Mouse (Mus musculus): ENCODE data around the gene Gnb1l. TPM values are rescaled to one million over a fixed set of nuclear protein-coding genes. Genes with fewer than 3 reads are reported as not detected.

Gnb1l gene
- polyA plus RNA-seq, 1 experiment, result 12.4 TPM

DNA sequence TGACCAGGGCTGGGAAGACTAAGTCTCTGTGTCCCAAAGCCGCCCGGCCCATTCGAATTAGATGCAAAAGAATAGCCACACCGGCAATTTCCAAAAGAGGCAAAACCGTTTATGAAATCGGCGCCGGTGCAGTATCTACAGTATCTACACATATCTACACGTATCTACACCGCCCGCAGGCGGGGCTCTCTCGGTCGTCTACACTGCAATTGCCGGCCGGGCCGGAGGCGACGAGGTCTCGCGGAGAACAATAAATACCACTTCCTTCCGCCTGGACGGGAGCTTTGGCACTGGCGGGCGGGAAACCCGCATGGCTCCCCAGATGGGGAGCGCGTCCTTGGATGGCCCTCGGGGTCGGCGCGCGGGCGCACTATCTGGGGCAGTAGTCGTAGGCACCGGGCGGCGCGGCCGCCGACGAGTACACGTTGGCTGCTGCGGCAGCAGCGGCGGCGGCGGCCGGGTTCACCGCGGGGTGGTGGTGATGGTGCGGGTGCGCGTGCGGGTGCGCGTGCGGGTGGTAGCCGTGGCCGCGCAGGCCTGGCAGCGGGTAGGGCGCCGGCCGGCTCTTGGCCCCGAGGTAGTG lies 83.2 kb downstream of the Gnb1l start:
- TF ChIP-seq POLR2A (IDR thresholded peaks at IDR 0.05; ENCODE audit: borderline replicate concordance, extremely low read depth, insufficient read depth, insufficient read length, poor library complexity, severe bottlenecking), result no peak
- no peak for TF ChIP-seq CTCF (IDR thresholded peaks at IDR 0.05; ENCODE audit: borderline replicate concordance, extremely low read depth, insufficient read depth, insufficient read length)
- DNase-seq (ENCODE audit: low read depth), result no peak

- DNase-seq (ENCODE audit: low read depth), result no peak
Measured at GRCm38 (mm10) chr16:18582426-18583148, 84.1 kb downstream of the Gnb1l start.

DNA sequence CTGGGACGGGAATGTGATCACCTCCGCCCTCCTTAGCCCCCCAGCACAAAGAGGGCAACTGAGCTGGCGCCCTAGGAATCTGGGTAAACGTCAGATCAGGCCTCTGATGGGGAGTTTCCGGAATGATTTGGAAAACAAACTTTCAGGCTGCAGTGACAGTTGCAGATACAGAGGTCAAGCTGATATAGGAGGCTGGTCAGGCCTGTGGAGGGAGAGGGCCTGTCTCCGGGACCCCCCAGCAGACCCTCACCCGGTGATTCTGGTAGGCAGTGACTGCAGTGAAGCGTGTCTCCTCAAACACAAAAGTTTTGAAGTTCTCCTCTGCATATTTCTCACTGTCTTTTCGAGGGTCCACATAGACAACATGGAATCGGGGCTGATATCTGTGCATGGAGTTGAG lies 84.7 kb downstream of the Gnb1l start:
- TF ChIP-seq CTCF (IDR thresholded peaks at IDR 0.05; ENCODE audit: borderline replicate concordance, extremely low read depth, insufficient read depth, insufficient read length), result no peak
- no peak for TF ChIP-seq POLR2A (IDR thresholded peaks at IDR 0.05; ENCODE audit: borderline replicate concordance, extremely low read depth, insufficient read depth, insufficient read length, poor library complexity, severe bottlenecking)

More at GRCm38 (mm10) chr16:18582426-18583148, 84.1 kb downstream of the Gnb1l start:
- no peak for TF ChIP-seq POLR2A (IDR thresholded peaks at IDR 0.05; ENCODE audit: borderline replicate concordance, extremely low read depth, insufficient read depth, insufficient read length, poor library complexity, severe bottlenecking)
- TF ChIP-seq CTCF (IDR thresholded peaks at IDR 0.05; ENCODE audit: borderline replicate concordance, extremely low read depth, insufficient read depth, insufficient read length), result no peak

DNA sequence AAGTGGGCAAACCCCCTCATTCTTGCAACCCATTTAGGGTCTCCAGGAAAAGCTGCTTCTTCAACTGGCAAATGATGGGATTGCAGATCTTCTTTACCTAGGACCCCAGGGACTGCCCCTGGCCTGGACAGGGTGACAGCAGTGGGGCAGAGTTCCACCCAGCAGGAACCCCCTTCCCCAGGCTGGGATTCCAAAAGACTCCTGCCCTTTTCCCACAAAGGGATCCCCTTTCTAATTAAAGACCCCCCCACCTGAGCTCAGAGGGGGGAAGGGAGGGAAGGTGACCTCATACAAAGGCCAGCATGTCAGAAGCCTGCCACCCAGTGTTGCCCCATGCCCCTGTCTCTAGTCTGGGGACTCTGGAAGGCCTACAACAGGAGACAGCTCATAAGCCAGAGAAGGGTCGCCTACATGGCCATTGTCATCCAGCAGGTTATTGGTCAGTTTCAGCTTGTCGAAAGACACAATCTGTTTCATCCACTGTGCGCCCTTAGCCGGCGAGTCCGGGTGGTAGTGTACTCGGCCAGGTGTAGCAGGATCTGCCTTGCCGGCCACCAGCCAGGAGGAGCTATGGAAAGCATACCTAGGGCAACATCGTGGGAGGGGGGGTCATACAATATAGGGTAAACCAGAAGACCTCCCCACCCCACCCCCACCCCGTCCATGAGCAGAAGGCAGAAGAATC lies 85.3 kb downstream of the Gnb1l start:
- no peak for DNase-seq (ENCODE audit: low read depth)
- TF ChIP-seq POLR2A (IDR thresholded peaks at IDR 0.05; ENCODE audit: borderline replicate concordance, extremely low read depth, insufficient read depth, insufficient read length, poor library complexity, severe bottlenecking) (no peak), CTCF (IDR thresholded peaks at IDR 0.05; ENCODE audit: borderline replicate concordance, extremely low read depth, insufficient read depth, insufficient read length) (no peak)

More for the DNA sequence above, 84.7 kb downstream of the Gnb1l start:
- no peak for DNase-seq (ENCODE audit: low read depth)

GRCm38 (mm10) chr16:18584901-18585510 lies 86.5 kb downstream of the Gnb1l start:
- DNase-seq (ENCODE audit: low read depth), result no peak
- TF ChIP-seq CTCF (IDR thresholded peaks at IDR 0.05; ENCODE audit: borderline replicate concordance, extremely low read depth, insufficient read depth, insufficient read length) (no peak), POLR2A (IDR thresholded peaks at IDR 0.05; ENCODE audit: borderline replicate concordance, extremely low read depth, insufficient read depth, insufficient read length, poor library complexity, severe bottlenecking) (no peak)

- TF ChIP-seq CTCF (IDR thresholded peaks at IDR 0.05; ENCODE audit: borderline replicate concordance, extremely low read depth, insufficient read depth, insufficient read length), result no peak
- DNase-seq (ENCODE audit: low read depth), result no peak
Measured at GRCm38 (mm10) chr16:18585676-18586075, 87.2 kb downstream of the Gnb1l start.

- TF ChIP-seq POLR2A (IDR thresholded peaks at IDR 0.05; ENCODE audit: borderline replicate concordance, extremely low read depth, insufficient read depth, insufficient read length, poor library complexity, severe bottlenecking) (no peak), CTCF (IDR thresholded peaks at IDR 0.05; ENCODE audit: borderline replicate concordance, extremely low read depth, insufficient read depth, insufficient read length) (no peak)
- no peak for DNase-seq (ENCODE audit: low read depth)
Measured at GRCm38 (mm10) chr16:18586076-18586905, 87.8 kb downstream of the Gnb1l start.

GRCm38 (mm10) chr16:18586906-18587546 lies 88.5 kb downstream of the Gnb1l start:
- no peak for DNase-seq (ENCODE audit: low read depth)
- no peak for TF ChIP-seq POLR2A (IDR thresholded peaks at IDR 0.05; ENCODE audit: borderline replicate concordance, extremely low read depth, insufficient read depth, insufficient read length, poor library complexity, severe bottlenecking)
- TF ChIP-seq CTCF (IDR thresholded peaks at IDR 0.05; ENCODE audit: borderline replicate concordance, extremely low read depth, insufficient read depth, insufficient read length), result no peak

GRCm38 (mm10) chr16:18587847-18588737 lies 89.6 kb downstream of the Gnb1l start:
- no peak for DNase-seq (ENCODE audit: low read depth)
- TF ChIP-seq POLR2A (IDR thresholded peaks at IDR 0.05; ENCODE audit: borderline replicate concordance, extremely low read depth, insufficient read depth, insufficient read length, poor library complexity, severe bottlenecking) (no peak), CTCF (IDR thresholded peaks at IDR 0.05; ENCODE audit: borderline replicate concordance, extremely low read depth, insufficient read depth, insufficient read length) (no peak)

- DNase-seq (ENCODE audit: low read depth), result no peak
- TF ChIP-seq CTCF (IDR thresholded peaks at IDR 0.05; ENCODE audit: borderline replicate concordance, extremely low read depth, insufficient read depth, insufficient read length) (no peak), POLR2A (IDR thresholded peaks at IDR 0.05; ENCODE audit: borderline replicate concordance, extremely low read depth, insufficient read depth, insufficient read length, poor library complexity, severe bottlenecking) (no peak)
Measured at GRCm38 (mm10) chr16:18588738-18589055, 90.2 kb downstream of the Gnb1l start.
